Mouse (Mus musculus) c-Kit-negative CD71-positive TER-119-positive erythroid progenitor cells, embryonic 14.5 days (primary cell): ENCODE data around the gene Erp27.

Source experiments
- DNase-seq: peaks from one replicate; pipeline ENCODE4 v3.0.0-alpha.2; 2013; ENCODE audit warnings: low read depth, low spot score

The Erp27 gene

DNA sequence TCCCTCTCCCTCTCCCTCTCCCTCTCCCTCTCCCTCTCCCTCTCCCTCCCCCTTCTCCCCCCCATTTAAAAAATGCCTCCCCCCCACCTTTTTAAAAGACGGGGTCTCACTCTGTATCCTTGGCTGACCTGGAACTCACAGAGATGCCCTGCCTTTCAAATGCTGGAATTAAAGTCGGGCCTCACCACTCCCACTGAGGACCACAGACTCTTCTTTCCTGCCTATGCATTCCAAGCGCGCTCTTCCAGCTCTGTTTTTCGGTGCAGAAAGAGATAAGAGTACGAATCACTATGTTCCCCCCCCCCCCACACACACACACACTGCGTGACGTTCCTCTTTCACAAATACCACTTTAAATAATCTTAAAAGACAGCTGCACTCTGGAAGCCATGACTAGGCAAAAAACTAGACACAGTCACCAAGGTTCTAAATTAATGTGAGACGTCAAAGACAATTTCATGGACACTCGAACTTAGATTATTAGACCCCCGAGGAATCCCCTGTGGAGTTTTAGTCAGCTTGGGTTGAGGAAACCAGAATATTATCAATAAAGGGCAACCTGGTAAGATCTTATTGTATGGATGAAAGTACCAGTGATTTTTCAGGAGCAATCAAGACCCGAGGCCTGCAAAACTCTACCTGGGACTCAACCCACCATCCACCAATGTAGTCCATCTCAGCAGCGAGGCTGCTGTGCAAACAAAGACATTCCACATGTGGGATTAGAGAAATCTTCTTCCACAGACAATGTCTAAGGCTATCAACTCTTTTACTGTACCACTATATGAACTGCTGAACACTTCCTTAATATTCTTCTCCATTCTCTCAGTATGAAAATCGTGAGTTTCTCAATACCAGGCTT lies 17.6 kb upstream of the Erp27 start:
- DNase-seq: no peak

DNA sequence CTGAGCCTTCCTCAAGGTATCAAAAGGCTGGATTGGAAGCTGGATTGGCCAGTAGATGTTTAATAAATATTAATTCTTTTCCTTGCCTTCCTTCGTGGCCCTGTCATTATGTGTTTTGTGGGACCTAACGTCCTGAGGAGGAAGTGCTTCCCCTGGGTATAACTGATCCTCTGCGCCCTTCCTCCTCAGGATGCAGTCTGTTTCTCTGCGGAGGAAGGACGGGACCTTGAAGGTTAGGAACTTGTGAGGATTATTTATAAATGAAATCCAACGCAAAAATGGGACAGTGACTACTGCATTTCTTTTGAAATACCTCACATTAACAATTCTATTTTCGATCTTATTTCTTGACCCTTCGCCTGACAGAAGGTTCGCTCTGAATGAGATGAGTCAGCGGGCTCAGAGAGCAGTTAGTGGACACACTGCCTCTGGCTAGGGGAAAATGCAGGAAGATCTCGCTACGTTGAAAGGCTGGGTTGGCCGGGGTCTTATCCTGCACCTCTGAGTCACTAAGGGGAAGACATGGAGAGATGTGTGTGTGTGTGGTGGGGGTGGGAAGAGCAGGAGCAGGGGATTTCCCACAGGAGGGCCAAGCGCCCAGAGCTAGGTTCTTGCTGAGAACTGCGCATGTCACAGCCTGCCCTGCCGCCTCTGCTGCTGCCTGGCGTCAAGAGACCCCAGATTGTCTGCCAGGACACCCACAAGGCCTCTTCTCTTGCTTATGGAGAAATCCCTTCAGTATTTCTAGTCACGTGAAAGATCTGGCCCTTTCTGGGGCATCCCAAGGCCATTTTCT lies 16.5 kb upstream of the Erp27 start:
- no peak for DNase-seq

DNA sequence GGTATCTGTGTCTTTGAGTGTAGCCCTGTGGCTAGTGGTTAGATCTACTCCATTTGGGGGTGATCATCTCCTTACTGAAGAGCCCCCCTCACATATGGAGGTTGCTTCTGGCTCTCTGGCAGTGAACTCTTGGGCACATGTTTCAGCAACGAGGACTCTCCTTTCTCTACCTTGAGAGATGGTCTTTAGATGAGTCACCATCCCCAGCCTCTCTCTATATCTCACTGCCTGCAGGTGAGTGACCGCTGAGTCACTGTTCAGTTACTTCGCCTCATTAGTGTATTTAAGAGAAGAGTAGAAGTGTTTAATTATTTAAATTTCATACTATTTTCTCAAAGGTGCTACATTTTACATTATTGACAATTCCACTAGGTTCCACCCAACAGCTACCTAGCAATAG lies 15.1 kb upstream of the Erp27 start:
- DNase-seq: no peak

DNA sequence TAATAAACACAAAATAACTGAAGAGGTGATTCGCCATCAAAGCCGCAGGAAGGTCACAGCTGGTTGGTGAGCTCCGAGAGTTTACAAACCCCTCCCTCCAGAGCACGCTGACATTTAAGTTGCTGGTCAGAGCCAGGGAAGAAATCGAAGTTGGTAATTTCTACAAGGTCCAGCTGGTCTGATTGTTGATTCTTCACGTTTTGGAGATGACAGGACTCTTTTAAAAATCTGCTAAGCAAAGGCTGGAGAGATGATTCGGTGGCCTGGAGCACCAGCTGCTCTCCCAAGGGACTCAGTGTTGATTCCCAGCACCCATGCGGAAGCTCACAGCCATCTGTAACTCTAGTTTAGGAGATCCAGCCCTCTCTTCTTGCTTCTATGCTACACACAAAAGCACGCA lies 14.4 kb upstream of the Erp27 start:
- no peak for DNase-seq

DNA sequence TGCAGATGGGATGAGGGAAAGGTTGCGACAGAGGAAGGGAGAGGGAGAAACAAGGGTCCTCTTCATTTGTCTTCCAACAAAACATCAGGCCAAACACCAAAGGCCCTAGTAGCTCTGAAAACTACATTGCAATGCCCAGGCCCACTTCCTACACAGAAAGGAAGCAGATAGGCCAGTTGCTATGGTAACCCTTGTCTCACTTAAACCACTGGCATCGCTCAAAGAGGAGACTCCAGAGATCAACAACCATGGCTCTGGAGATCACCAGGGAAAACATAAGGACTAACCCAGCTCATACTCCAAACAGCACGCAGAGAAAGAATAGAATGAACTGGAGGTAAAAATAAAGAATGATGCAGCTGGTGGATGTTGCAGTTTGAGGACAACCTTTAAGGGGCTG lies 13.3 kb upstream of the Erp27 start:
- no peak for DNase-seq

DNA sequence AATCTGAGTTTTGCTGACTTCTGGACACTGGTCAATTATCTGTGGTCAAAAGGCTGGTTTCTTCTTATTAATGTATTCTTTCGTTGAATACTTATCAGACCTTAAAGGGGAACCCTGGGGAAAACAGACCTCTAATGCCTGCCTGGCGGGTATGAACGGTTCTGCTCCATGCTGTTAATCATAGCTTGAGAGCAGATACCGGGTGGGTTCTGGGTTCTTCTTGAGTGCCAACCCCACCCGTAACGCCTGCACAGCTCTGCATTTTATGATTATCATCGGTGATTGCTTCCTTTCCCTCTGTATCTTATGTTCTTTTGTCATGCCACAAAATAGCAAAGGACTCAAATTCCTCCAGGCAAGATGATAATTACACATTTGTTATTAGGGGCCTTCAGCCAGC lies 12.1 kb upstream of the Erp27 start:
- no peak for DNase-seq

DNA sequence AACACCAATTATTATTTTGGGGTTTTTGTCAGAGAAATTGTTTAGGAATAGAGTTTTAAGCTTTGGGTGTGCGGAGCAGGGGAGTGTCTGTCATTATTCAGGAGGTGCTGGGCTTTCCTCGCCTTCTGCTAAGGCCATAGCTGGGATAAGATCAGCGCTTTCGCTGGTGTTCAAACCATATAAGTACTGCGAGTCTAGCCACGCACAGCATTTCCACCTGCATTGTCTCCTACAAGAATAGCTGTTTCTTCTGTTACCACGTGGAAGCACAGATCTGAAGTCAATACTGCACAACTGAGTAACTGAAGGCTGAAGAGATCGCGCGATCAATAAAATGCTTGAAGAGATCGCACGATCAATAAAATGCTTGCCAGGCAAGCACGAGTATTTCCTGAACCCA lies 9.3 kb upstream of the Erp27 start:
- DNase-seq: no peak

DNA sequence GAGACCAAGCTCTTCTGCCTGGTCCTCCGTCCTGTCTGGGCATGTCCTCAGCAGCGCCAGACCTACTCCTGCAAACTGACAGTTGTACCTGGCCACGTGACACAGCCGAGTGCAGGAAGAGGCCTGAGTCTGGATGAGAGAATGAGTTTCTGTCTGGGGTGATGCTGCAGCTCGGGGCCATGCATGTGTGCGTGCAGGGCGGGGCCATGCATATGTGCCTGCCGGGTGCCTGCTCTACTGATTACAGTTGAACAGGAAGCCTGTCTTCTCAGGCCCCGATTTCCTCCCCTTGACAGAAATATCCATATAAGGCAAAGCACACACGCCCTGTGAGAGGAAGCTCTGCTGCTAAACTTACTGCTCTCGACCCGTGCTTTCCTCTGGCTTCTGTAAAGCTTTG lies 8.7 kb upstream of the Erp27 start:
- DNase-seq: no peak

DNA sequence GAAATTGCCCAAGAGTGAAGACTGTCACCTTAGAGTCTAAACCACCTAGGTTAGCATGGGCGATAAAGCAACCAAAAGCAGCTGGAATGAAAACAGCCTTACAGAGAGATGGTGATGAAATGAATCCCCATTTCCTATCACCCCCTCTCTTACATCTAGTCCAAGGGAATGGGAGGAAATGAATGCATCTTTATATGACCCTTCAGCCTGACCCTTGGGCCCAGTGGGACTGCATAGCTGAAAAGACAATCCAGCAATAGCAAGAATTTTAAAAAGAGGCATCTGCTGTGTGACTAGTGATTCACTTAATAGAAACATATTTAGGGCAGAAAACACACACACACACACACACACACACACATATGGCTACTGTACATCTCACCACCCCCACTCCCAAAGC lies 5.6 kb upstream of the Erp27 start:
- no peak for DNase-seq

DNA sequence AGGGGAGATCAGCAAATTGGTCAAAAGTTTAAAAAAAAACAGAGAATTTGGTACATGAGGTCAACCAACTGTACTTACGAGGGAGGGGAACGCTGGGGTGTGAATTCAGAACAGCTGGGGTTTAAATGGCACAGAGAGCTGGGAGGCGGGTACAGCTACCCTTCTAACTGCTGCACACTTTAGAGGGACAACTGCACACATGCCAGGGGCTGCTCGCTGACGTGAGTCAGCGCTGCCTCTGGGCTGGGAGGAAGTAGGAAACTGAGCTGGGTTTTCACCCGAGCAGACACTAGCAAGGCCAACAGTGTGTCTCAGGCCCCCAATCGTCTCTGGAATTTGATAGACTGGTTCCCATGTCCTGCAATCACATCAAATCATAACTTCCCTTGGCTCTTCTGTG lies 3.1 kb upstream of the Erp27 start:
- no peak for DNase-seq

DNA sequence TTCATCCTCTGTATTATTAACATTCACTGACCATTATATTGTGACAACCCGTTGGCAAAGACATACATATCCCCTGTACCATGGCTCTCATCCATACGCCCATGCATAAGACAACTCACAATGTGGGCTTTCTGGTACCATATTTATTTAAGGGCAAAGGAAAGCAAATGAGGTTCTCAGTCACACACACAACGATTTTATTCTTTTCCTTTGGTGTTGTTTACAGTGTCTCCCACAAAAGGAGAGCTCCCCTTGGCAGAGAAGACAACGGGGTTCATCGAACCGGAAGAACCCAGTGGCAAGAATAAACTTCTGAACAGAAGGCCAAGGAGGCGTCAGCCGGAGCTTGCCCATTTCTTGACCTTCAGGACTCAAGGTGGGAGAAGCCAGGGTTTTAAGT lies 1.6 kb upstream of the Erp27 start, which contains the start of gene Pde6h:
TSS of gene Pde6h (plus strand) at position 301 of the 400 bp plus-strand sequence.
- DNase-seq: no peak

DNA sequence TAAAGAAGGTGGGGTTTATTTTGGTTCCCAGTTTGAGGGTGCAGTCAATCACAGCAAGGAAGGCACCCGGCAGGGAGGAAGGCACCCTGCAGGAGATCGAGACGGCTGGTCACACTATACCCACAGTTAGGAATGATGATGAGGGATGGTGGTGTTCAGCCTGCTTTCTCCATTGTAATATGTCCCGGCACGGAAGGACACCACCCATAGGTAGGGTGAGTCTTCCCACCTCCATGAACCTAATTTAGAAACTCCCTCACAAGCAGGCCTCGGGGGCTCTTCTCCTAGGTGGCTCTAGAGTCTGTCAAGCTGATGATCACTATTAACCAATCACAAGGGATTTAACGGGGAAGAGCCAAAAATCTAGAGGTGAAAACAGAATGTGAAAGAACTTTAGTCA lies 891 bp upstream of the Erp27 start:
- no peak for DNase-seq

DNA sequence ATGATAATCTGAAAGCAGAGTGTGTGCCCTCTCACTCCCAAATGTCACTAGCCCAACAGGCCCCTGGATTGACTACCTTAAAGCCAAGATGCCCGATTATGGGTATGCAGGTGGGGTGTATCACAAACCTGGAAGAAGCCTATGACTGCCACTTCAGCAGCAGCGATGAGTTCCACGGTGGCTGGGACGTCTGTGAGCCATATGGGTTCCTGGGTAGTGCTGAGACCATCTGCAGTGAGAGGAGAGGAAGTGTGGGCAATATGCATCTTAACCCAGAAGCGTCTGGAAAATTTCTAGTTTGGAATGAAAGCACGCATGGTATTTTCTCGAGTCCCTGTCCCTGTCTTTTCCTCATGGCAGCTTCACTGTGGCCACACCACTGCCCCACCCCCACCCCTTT lies 379 bp downstream of the Erp27 start:
- no peak for DNase-seq

DNA sequence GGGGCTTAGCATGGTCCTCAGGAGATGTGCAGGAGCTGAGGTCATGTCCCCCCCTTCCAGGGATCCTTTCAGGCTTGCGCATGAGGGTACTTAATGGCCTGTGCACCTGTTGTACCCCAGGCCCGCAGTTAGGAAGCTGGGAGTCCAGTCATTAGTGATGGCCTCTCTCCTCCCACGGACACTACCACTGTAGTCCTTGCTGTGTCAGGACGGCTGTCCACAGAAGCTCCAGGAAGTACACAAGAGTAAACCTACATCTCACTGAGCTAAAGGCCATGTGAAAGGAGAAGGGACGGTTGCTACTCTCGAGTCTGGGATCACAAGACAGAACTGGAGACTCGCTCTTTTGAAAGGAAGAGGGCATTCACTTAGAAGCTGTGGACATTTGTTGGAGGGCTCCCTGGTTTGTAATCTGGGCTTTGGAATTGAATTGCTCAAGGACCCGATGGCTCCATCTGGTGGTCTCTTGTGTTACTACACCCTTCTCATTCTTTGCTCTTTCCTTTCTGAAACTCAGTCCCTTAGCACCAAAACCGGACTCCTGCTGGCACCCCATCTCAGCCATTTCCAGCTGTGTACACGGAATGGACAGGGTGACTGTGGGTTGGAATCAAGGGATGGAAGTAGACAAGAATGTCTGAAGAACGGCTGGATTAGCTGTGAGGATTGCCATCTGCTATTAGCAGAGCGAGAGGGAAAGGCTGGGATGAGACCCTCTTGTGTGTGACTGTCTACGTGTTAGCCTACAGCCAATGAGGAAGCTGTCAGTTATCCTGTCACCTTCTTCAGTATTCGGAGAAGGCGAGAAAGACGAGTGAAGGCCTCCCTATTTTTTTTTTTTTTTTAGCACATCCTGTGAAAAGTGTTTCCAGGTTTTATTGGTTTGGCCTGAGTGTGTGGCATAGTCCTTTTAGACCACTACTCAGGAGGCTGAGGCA lies 1.4 kb downstream of the Erp27 start:
- DNase-seq: no peak

DNA sequence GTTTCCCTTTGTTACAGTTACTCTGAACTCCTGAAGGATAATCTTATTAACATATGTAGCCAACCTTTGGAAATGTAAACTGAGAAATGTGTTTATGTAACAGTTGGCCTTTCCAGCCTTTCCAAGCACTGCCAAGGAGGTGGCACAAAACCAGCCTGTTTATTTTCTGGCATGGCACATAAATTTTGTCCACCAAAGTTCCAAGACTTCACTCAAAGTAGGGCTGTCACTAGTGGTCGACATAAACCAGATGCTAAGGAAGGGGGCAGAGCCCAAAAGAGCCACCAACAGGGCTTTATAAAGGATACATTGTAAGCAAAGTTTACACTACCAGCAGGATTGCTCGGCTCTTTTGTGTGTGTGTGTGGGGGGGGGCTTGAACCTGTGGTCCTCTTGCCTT lies 4.1 kb downstream of the Erp27 start:
- DNase-seq: no peak

DNA sequence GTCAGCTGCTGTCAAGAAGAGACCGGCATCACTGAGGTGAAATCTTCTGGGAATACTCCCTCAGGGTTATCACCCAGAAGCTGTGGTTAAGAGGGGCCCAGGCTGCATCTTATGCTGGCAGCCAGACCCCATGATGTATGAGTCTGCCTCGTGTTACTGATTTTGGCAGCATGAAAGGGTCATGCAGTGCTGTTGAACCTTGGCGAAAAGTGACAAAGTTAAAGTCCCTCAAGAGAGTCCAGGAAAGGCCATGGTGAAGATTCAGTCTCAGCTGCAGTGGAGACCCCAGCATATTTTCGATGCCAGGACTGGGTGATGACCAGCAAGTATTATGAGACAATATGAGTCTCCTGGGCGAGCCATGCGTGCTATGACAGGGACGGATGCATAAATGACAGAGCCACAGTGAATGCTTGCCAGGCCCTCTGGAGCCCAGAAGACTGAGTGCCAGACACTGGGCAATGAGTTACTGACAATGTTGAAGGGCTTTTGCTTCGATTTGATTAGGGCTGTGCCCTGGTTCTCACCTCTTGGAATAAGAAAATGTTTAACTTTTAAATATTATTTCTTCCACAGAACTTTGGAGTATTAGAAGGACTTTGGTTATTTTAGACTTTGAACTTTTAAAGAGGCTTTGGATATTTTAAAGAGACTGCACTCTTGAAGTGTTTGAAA lies 6.1 kb downstream of the Erp27 start:
- no peak for DNase-seq

DNA sequence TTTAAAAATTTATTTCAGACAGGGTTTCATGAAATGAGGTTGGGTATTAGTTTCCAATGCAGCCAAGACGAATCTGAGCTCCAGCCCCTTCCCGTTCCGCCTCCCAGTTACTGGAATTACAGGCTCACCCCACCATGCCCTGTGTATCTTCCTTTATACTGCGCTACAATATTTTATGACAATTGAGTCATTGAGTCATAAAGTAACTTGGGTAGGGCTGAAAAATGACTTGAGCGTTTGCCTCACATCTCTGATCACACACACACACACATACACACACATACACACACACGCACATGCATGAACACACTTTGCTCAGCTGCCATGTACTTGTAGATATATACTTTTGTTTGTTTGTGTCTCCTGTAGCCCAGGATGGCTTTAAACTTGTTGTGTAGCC lies 7.7 kb downstream of the Erp27 start:
- no peak for DNase-seq

DNA sequence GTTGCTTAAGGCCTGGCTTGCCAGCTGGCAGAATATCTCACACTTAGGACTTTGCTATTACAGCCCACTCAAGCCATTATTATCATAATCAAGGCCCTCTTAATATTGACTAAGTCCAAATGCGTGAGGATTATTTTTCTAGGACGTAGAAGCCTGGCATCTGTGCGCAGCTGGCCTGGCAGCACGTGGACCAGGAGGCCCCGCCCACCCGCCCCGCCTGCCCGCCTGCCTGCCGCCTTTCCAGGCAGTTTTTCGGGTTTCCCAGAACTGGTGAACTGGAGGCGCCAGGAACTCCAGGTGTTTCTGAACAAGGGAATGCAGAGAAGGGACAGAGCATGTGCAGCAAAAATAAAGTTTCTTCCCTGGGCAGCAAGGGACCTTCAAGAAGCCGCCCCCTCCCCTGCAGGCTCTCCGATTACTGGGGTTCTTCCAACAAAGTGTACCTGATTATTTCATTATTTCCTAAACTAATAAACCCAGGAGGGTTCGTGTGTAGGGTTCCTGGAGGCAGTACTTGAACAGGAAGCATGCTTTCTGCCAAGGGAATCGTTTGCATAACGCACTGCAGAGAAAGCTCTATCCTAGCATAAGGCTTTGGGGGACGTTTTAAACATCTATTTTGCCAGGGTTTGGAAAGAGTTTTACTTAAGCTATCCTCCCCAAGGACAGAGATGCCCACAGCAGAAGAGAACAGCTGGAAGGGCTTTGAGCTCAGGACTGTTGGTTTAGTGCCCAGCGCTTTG lies 8.4 kb downstream of the Erp27 start:
- no peak for DNase-seq

DNA sequence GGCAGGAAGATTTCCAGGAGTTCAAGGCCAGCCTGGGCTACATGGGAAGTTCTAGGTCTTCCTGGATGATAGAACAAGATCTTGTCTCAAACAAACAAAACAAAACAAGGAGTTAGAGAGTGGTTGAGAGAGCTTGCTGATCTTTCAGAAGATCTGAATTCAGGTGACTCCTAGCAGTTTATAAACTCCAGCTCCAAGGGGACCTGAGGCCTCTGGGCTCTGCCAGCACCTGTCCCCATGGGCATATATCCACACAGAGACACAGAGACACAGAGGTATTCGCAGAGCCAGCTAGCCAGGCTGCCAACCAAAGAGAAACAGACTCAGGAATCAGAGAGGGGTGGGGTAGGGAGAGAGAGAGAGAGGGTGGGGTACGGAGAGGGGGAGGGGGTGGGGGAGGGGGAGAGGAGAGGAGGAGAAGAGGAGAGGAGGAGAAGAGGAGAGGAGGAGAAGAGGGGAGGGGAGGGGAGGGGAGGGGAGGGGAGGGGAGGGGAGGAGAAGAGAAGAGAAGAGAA lies 9.2 kb downstream of the Erp27 start:
- DNase-seq: no peak

DNA sequence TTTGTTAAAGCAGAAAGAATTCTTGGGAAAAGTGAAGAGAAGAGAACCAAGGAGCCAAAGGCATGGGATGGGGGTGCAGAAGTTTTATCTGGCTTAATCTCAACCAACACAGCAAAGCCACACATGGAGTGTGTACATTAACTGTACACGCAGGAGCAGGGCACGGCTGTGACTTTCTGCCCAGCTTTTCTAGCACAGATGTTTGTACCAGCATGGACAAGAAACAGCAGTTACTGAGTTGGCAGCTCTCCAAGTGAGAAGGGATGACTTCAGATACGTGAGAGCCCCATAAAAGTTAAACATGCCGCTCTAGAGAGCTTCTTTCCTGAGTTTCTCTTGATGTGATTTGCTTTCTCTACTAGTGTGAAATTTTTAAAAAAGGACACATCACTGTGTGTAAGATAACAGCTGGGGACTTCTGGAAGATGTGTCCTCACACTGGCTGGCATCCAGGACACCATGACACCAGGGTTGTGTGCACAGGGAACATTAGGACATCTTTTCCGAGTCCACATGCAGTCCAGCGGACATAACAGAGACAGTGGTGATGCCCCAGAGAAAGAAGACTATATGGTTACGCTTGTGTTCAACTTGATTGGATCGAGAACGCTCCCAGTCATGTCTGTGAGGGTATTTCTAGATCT lies 11.6 kb downstream of the Erp27 start:
- no peak for DNase-seq
